Mouse (Mus musculus) erythroid progenitor cell, adult 5-6 weeks (primary cell): ENCODE results near the gene Ifngr2. TPM values are rescaled to one million over a fixed set of nuclear protein-coding genes. Genes with fewer than 3 reads are reported as not detected.

Experiments
- ATAC-seq: replicated peaks from 2 replicates; pipeline ENCODE4 v1.8.0; 2016; ENCODE audit warnings: moderate number of reproducible peaks, mild to moderate bottlenecking, moderate TSS enrichment, inconsistent platforms; ENCODE audit not compliant: poor library complexity, low FRiP score, severe bottlenecking
- total RNA-seq, 2 experiments: library from RNA; stranded (forward) in 1 of 2; stranded (reverse) in 1 of 2; fragments of 150-400 nt in 1 of 2; fragments of 186-747, 209-891 nt in 1 of 2; gene quantifications; 2 replicates each; pipeline versions ENCODE4 v1.2.3 to v1.2.4; 2015 to 2017; ENCODE audit warnings: low replicate concordance in 2 of 2

The Ifngr2 gene
- total RNA-seq, 2 experiments from 2014 or later, result 2.3 to 5.4 TPM

DNA sequence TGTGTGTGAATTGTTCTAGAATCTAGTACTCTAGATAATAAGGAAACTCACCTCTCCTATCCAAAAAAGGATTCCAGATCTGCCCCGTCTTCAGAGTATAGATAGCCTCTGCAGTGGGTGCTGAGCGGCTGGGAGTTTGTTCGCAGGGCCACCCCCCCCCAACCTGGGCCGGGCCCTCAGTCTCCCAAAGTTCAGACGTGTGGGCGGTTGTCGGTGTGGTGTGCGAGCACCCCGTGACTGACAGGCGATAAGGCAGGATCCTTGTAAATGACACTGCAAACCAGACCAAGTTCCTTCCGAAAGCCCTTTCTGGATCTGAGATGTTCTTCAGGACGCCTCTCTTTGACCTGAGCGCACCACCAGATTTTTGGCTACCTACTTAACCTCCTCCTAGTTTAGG lies 12.4 kb upstream of the Ifngr2 start:
- peak; percentile 87 for ATAC-seq

DNA sequence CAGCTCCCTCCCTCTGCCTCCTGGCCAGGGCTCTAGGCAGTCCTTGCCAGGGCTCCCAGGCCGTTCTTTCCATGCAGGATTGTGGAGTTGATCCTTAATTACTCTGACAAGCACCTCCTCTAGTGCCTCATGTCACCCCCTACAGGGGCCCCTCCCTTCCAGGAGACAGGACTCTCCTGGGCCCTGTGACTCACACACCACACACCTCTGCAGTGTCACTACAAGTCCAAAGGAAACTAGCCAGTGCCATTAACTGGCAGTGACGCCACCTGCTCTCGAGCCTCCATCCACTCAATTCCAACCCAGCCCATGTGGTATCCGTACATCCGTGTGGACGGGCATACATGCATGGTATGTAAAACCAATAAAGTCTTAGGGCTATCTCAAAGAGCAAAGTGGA lies 12.0 kb upstream of the Ifngr2 start:
- no peak for ATAC-seq

DNA sequence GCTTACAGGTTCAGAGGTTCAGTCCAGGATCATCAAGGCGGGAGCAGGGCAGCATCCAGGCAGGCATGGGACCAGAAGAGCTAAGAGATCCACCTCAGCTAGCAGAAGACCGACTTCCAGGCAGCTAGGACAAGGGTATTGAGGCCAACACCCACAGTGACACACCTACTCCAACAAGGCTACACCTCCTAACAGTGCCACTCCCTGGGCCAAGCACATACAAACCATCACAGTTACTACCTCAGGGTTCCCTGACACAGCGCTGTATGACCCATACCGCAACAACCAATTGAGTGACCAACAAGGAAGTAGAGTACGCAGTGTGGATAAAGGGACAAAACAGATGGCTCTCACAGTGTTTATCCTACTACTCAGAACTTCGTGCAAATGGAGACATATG lies 10.5 kb upstream of the Ifngr2 start:
- ATAC-seq, result no peak

DNA sequence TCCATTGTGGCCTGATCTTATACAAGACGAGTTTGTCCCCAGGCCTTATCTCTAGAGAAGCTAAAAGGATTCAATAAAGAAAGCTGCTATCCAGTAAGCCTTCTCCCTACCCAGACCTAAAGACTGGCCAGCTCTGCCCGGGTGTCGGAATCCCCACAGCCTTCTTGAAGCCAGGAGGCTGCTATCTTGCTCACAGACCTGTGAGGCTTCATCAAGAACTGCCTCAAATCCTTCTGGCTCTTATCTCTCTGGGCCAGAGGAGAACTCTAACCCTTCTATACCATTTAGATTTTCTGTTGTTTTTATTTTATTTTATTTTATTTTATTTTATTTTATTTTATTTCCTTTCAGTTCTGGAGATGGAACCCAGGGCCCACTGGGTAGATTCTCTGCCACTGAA lies 9.8 kb upstream of the Ifngr2 start:
- ATAC-seq, result no peak

DNA sequence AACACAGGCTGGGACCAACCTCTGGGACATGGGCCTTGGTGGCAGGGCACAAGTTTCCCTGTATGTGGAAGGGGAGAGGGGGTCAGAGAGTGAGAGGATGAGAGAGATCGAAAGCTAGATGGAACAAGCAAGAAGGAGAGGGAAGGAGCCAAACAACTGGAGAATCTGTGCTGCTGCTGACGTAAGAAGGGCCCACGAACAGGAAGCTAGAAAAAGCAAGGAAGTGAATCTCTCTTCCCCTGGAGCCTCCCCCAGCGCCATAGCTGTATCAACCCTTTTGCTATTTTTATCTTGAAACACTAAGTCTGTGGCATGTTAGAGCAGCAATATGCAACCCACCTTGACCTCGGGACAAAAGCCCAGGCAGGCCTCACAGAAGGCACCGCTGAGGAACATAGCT lies 8.8 kb upstream of the Ifngr2 start:
- no peak for ATAC-seq

DNA sequence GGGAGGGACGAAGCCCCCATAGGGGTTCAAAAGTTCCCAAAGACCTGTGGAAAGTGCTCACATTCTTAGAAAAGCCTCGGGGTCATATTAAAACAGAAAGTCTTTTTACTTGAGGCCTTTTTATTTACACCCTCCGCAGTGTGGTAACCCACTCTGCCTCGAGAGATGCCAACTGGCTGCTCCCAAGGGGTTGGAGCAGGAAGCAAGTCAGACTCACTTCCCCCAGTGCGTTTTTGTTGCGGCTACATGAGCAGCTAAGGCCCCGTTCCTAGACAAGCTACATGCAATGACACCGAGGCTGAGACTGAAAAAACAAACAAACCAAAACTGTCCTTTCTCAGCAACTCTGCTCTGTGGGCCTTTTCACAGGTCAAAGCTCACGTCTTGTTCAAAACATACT lies 8.4 kb upstream of the Ifngr2 start:
- no peak for ATAC-seq

DNA sequence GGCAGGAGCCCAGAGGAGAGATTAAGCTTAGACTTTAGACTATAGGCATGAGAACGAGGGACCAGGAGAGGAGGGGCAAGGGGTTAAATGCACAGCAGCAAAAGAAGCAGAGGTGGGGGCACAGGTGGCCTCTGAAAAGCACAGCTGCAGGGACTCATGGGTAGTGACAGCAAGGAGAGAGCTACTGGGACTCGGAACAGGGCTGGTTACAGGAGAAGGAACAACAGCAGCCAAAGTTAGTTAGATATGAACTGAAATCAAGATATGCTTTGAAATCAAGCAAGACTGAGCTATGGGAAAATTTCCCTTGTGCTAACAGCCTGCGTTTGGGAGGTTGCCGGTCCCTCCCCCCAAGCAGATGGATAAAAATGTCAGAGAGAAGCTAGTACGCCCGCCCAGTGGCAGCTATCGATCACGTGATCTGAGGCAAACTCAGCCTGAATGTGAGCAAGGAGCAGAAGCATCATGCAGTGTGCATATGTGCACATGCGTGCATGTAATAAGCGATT lies 5.2 kb upstream of the Ifngr2 start:
- no peak for ATAC-seq

DNA sequence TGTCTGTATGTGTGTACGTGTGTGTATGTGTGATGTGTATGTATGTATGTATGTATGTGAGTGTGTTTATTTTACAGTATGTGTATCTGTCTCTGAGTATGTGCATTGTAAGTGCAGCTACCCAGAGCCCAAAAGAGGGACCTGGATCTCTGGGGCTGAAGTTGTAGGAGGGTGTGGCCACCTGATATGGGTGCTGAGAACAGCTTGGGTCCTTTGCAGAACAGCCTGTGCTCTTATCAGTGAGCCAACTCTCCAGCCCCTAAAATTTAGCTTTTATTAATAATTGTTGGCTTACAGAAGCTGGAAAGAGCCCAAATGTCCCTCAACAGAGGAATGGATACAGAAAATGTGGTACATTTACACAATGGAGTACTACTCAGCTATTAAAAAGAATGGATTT lies 3.3 kb upstream of the Ifngr2 start:
- no peak for ATAC-seq

DNA sequence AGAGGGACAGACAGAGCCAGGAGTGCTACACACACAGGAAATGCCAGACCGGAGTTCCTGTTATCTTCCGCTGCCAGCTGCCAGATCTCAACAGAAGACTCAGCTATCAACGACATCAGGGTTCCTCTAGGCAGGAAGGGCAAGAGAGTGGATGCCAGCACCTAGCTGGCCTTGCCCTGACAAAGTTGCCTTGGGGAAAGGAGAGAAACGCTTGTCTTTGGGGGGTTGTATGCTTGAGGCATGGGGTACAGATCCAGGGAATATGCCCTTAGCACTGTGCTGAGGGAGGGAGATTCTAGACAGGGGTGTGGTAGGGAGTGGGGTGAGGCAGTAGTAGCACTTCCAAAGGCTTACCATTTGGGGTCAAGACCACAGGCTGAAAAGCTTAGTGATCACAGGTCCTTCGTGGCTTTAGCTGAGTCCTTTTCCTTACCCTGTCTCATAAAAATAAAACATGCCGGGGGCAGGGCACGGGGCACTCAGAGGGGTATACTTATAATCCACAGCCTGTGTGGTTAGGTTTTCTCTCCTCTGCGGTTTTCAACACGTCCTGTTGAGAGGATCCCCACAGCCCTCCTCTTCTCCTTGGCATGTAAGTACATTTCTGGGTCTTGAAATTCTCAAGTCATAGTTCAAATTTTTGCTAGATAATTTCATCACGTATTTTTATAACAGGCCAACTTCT lies 1.1 kb upstream of the Ifngr2 start:
- peak; percentile 89 for ATAC-seq

DNA sequence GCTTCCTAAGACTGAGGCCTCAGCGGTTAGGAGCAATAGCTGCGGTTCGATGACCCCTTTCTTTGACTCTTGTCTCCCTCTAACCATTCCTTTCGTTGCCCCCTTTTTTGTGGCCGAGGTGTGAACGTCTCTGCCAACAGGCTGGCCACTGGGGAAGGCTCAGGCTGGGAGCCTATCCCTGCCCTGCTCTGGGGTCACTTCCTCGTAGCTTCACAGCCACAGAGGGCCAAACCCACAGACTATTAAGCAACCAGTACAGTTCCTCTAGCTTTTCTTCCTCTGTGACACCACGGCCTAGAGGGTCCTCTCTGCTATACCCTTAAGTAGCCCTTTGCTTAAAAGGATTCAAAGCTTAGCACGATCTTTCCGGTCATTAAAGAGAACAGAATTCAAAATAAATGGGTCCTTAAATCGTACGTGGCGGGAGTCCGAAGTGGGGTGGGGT lies 459 bp upstream of the Ifngr2 start:
- ATAC-seq, result no peak

DNA sequence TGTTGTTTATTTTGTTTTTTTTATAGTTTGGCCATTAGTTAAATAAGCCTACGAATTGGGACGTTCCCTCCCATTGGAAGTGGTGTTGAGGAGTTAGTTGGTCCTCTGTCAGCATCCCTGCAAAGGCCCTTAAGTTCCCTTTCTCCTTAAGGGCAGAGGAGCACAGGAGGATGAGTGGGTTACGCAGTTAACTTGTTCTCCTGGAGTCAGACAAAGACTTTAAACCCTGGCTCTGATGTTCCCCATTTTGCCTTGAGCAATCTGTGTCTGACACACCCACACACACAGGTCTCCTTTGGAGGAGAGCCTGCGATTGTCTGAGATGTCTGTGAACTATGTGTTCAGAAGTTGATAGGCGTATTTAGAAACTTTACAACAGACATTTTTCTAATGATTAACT lies 1.1 kb downstream of the Ifngr2 start:
- ATAC-seq, result no peak

DNA sequence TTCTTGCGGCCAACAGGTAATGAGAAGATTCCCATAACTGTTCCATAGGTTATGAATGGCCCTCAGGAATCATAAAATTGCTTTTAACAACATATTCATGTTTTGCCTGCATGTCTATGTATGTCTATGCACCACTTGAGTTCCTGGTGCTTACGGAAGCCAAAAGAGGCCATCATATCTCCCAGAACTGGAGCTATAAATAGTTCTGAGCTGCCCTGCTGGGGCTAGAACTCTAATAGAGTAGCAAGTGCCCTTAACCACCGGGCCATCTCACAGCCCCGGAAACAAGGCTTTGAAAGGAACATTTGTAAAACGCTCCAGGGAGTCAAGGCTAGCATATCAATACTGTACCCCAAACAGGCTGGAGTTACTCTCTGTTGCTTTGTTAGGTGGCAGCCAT lies 1.7 kb downstream of the Ifngr2 start:
- ATAC-seq, result no peak

DNA sequence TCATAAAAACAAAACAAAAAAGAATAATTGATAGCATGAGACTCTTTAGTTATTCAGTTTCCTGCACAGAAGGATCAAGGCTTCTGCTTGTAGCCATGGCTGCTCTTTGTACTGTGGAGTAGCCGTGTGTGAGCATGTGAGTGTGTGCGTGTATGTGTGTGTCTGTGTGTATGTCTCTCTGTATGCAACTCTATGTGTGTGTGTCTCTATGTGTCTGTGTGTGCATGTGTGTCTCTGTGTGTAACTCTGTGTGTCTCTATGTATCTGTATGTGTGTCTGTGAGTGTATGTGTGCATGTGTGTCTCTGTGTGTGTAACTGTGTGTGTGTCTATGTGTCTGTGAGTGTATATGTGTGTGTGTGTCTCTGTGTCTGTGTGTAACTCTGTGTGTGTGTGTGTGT lies 2.1 kb downstream of the Ifngr2 start:
- ATAC-seq, result no peak

DNA sequence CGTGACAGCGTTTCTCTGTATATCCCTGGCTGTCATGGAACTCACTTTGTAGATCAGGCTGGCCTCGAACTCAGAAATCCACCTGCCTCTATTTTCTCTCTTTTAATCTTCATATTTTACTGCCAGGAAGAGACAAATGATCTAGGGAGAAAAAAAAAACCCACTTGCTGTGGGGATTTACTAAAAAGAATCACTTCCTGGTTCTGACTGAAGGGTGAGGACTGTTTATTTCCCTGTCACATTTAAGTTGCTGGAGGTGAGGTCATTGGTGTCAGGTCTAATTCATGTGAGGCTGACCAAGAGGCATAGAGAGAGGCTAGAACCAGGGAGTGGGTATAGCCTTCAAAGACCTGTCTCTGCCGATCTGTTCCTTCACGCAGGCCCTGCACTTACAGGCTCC lies 2.7 kb downstream of the Ifngr2 start:
- no peak for ATAC-seq

DNA sequence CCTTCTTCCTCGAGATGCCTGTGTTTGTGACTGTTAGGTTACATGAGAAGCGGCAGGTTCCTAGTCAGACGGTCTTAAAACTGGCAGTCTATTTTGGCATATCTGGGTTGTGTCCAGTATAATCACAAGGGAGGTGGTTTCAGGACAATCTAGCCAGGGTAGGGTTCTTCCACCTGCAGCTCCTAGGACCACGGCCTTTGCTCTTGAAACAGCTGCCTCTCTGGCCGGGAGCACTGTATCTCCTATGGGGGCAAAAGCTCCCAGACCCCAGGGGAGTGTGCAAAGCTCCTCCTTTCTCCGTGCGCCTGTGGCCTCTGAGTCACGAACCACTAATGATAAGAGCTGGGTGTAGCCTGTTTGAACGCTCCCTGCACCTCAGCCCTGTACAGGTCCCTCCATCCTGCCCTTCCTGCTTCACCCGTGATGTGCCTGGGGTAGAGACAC lies 4.2 kb downstream of the Ifngr2 start:
- peak; percentile 54 for ATAC-seq

DNA sequence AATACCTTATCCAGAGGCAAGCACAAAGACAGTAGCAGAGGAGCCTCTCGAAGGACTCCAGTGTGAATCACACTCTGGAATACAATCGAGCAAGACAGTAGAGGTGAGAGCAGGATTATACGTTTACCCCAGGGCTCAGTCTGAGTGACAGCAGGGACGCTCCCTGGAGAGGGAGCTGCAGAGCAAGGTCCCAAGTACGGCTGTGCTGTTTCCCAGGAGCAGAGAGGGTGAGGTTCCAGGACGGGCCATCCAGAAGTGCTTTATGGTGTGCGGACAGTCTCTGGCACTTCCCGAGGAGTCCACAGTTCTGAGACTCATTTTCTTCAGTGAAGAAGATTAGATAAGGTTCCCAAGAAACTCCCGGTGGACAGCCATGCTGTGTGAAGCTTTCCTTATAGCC lies 5.2 kb downstream of the Ifngr2 start:
- no peak for ATAC-seq

DNA sequence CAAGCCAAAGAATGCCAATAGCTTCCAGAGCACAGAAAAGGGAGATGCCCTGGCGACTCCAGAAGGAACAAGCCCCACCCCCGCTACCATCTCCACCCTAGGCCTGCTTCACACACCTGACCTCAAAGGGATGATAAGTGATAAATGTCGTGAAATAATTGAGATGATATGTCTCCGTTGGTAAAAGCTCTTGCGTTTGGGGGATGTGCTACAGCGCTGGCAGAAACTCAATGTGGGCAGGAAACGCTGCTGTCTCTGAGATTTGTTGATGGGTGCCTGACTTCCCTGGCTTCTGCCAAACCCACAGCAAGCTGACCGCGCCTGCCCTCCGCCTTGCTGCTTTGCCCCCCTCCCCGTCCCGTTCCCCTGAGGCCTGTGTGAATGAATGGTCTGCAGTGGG lies 6.8 kb downstream of the Ifngr2 start:
- ATAC-seq, result no peak

DNA sequence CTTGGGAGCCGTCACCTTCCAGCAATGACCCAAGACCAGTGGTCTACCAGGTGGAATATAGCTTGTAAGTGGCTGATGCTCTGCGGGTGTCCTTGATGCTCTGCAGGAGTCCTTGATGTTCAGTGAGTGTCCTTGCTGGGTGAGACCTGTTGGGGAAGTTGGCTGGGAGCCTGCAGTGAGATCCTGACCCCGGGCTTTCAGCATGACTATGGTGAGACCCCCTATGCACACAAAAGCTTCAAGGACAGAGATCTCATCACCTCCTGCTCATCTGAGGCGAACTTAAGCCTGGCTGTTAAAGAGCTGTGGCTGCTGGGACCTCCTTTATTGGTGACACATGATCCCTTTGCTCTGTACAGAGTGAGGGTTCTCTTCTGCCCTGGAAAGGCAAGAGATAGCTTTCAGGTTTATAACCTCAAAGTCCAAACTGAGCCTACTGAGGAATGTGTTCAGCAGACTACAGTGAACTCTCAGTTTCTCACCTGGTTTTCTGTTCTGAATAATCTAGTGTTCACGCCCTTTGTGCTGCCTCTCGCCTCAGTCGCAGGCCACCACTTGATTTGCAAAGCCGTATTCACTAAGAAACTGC lies 8.2 kb downstream of the Ifngr2 start:
- no peak for ATAC-seq

DNA sequence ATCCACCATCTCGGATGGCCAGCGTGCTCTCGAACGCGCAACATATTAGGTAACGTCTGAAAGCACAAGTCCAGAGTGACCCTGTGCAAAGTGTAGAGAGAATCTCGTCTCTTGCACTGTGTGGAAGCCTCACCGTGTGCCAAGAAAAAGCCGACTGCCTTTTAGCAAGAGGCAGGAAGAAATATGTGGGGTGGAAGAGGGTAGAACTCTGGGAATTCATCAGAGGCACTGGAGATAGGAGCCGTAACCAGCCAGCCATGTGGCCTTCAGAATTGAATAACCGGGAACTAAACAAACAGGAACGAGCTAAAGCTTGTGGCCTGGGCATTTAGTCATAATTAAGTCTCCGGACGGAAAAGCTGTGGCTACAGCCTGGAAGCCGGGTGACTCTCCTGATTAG lies 9.8 kb downstream of the Ifngr2 start:
- ATAC-seq, result no peak

DNA sequence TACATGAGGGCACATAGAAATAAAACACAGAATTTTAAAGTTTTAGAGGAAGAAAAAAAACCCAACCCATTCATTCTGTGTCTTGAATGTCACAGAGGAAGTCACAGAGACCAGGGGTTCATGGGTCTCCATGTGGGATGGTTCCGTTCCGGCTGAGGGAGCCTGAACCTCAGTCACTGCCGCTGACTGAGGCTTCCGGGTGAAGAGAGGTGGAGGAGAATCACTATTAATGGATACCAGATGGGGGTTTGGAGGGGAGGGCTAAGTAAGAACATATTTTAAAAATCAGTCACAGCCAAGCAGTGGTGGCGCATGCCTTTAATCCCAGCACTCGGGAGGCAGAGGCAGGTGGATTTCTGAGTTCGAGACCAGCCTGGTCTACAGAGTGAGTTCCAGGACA lies 10.3 kb downstream of the Ifngr2 start:
- ATAC-seq, result no peak

DNA sequence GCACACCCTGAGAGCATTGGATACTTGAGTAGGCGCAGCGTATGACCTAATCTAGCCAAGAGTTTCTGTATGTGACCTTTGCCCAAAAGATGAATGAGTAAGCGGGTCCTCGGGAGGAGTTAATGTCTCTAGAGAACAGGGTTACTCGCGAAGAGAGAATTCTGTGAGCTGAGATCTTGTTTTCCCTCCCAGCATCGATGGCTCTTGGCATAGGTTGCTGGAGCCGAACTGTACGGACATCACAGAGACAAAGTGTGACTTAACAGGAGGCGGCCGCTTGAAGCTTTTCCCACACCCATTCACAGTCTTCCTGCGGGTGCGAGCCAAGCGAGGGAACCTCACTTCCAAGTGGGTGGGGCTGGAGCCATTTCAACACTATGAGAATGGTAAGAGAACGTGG lies 10.8 kb downstream of the Ifngr2 start:
- ATAC-seq, result no peak

DNA sequence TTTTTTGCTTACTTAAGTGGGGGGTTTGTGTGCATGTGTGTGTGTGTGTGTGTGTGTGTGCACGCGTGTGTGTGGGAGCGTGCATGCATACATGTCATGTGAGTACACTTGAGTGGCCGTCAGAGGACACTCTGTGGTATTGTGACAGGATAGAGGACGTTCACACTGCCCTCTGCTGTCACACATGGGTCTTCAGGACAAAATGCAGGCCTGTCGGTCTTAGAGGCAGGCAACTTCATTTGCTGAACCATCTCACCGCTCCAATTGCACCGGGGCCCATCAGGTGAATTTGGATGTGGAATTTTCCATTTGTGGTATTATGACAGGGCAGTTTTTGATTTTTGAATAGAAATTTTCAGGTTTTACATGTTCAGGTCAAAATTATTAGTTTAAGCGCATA lies 14.2 kb downstream of the Ifngr2 start:
- ATAC-seq, result 0 out of 2 replicates have a peak, but pooled peaks have one; percentile 49
